Comparison of ENCODE assay signal across 25 mouse cellular contexts in the genomic region with DNA sequence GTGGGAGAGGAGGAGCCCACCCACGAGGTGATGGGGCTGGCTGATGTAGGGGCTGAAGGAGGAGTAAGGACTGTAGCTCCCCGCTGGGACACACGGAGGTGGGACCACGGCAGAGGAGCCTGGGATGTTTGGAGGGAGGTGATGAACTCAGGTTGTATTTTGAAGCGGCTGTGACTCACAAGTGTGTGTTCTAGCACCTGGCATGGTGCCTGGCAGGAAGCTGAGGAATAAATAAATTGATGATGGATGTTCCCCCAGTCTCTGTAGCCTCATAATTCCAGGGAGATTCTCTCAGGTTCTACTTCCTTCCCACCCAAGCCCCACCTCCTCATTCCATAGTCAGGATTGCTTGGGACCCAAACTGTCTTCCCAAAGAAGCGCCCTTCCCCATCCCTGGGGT. TPM values are rescaled to one million over a fixed set of nuclear protein-coding genes. Genes with fewer than 3 reads are reported as not detected.
DNase-seq lines count a peak whose midpoint lies in the region; ATAC-seq and TF ChIP-seq lines count a peak whose summit lies in the region.
"Had no signal": no experiment of that assay in that cellular context is flagged by ENCODE, and none has a peak within 500 bp of the region (broad histone marks: within the 10 kb centered on the region; RNA-seq: fewer than 3 reads in every experiment).

No protein-coding gene starts in this region.

- intact Hi-C loops in heart, adult 2 months (cut with DNase I) = no loop called here
- intact Hi-C loops in gastrocnemius, postnatal 14 days (cut with DNase I; ENCODE audit: low total_unique reads) = no loop called here
- intact Hi-C loops in gastrocnemius, adult 2 months (cut with DNase I) = no loop called here

- no peak for TF ChIP-seq POLR2A in heart, adult 2 months (IDR thresholded peaks at IDR 0.05; ENCODE audit: insufficient read depth, low read depth, low read length)

- no peak overlapping the region for H3K27ac ChIP-seq in lung, embryonic 16.5 days (ENCODE audit: low read length)
- H3K27ac ChIP-seq in intestine, postnatal 0 days (ENCODE audit: low read depth, low read length) = peak overlapping the region; percentile 95
- no peak overlapping the region for H3K27ac ChIP-seq in heart, adult 2 months
- no peak overlapping the region for H3K27ac ChIP-seq in gastrocnemius, adult 2 months
- H3K27ac ChIP-seq: embryonic facial prominence, embryonic 15.5 days; hindbrain, embryonic 10.5 days; hindbrain, embryonic 15.5 days had no signal

- no peaks in the 10 kb centered on the region for H3K79me2 ChIP-seq in heart, adult 2 months (replicated peaks; ENCODE audit: control insufficient read depth, insufficient read depth, low read length)

- no peak for TF ChIP-seq EP300 in heart, adult 2 months (IDR thresholded peaks at IDR 0.05; ENCODE audit: insufficient read depth, low read depth, low read length)

- no peak for TF ChIP-seq CTCF in intestine, postnatal 0 days (IDR thresholded peaks at IDR 0.05; ENCODE audit: low read depth)
- no peak for TF ChIP-seq CTCF in heart, adult 2 months (IDR thresholded peaks at IDR 0.05)
- no peak for TF ChIP-seq CTCF in gastrocnemius, adult 2 months (IDR thresholded peaks at IDR 0.05)

- no peak overlapping the region for H3K4me2 ChIP-seq in lung, embryonic 16.5 days (ENCODE audit: low read depth, low read length)
- H3K4me2 ChIP-seq in intestine, postnatal 0 days (replicated peaks; ENCODE audit: low read depth) = peak overlapping the region; percentile 70
- H3K4me2 ChIP-seq: embryonic facial prominence, embryonic 15.5 days; heart, embryonic 12.5 days; hindbrain, embryonic 15.5 days had no signal

- no peaks in the 10 kb centered on the region for H3K27me3 ChIP-seq in lung, embryonic 16.5 days (ENCODE audit: control insufficient read depth, insufficient read depth, low read depth, low read length)
- no peaks in the 10 kb centered on the region for H3K27me3 ChIP-seq in intestine, postnatal 0 days (replicated peaks; ENCODE audit: control insufficient read depth, insufficient read depth, low read length)
- no peaks in the 10 kb centered on the region for H3K27me3 ChIP-seq in heart, adult 2 months (ENCODE audit: control insufficient read depth, insufficient read depth, low read length)
- H3K27me3 ChIP-seq: embryonic facial prominence, embryonic 15.5 days; heart, embryonic 12.5 days; hindbrain, embryonic 15.5 days had no signal

- no peak for DNase-seq in lung, postnatal 25 days (ENCODE audit: low spot score)
- peak; percentile 66 for DNase-seq in 3T3-L1 (ENCODE audit: low read depth, low spot score)
- DNase-seq in NIH3T3 (ENCODE audit: low read depth) = peak; percentile 72
- DNase-seq in heart, adult 2 months = no peak
- no peak for DNase-seq in gastrocnemius, postnatal 14 days
- no peak for DNase-seq in gastrocnemius, adult 2 months
- DNase-seq: adrenal gland, postnatal 25 days; B cell, adult 2 months; cerebellum, adult 2 months; cerebellum, postnatal 10 days; gastrocnemius, postnatal 10 days had no signal

- H3K9me3 ChIP-seq in lung, embryonic 16.5 days (ENCODE audit: control insufficient read depth, low read length) = no peaks in the 10 kb centered on the region
- H3K9me3 ChIP-seq in intestine, postnatal 0 days (ENCODE audit: control insufficient read depth) = no peaks in the 10 kb centered on the region
- H3K9me3 ChIP-seq: embryonic facial prominence, embryonic 15.5 days; forebrain, embryonic 10.5 days; G1E; heart, embryonic 12.5 days; hindbrain, embryonic 10.5 days; hindbrain, embryonic 15.5 days had no signal

- no peak overlapping the region for H3K9ac ChIP-seq in lung, embryonic 16.5 days (ENCODE audit: low read length)
- peak overlapping the region; percentile 45 for H3K9ac ChIP-seq in intestine, postnatal 0 days (ENCODE audit: low read depth, low read length)
- no peak overlapping the region for H3K9ac ChIP-seq in heart, adult 2 months (ENCODE audit: low read depth, low read length)
- H3K9ac ChIP-seq: embryonic facial prominence, embryonic 15.5 days; heart, embryonic 12.5 days; hindbrain, embryonic 15.5 days had no signal

- H3K4me3 ChIP-seq in lung, embryonic 16.5 days (ENCODE audit: low read length) = no peak overlapping the region
- H3K4me3 ChIP-seq in intestine, postnatal 0 days (ENCODE audit: low read depth, low read length) = no peak overlapping the region
- H3K4me3 ChIP-seq in heart, adult 2 months = no peak overlapping the region
- H3K4me3 ChIP-seq in gastrocnemius, adult 2 months = no peak overlapping the region
- H3K4me3 ChIP-seq: embryonic facial prominence, embryonic 15.5 days; erythroblast, embryonic 14.5 days; forebrain, embryonic 10.5 days; heart, embryonic 12.5 days; hindbrain, embryonic 10.5 days; hindbrain, embryonic 15.5 days had no signal

- 45% methylated on average over 6 of the region's 6 CpGs for WGBS in lung, embryonic 16.5 days
- WGBS in intestine, postnatal 0 days = 35% methylated on average over 6 of the region's 6 CpGs
- whole genome bisulfite sequencing in heart, adult 2 months = 60% methylated on average over 6 of the region's 6 CpGs

- H3K4me1 ChIP-seq in lung, embryonic 16.5 days (replicated peaks; ENCODE audit: control insufficient read depth, insufficient read depth, low read length) = no peaks in the 10 kb centered on the region
- H3K4me1 ChIP-seq in intestine, postnatal 0 days (replicated peaks; ENCODE audit: control insufficient read depth, insufficient read depth, low read length) = peaks cover 20% of the 10 kb centered on the region
- peaks cover 4% of the 10 kb centered on the region for H3K4me1 ChIP-seq in heart, adult 2 months (ENCODE audit: control insufficient read depth, insufficient read depth, low read length)
- H3K4me1 ChIP-seq: embryonic facial prominence, embryonic 15.5 days; forebrain, embryonic 10.5 days; hindbrain, embryonic 10.5 days; hindbrain, embryonic 15.5 days had no signal

- no peaks in the 10 kb centered on the region for H3K36me3 ChIP-seq in lung, embryonic 16.5 days (ENCODE audit: control insufficient read depth, insufficient read depth, low read length)
- peaks cover 6% of the 10 kb centered on the region for H3K36me3 ChIP-seq in intestine, postnatal 0 days (ENCODE audit: control insufficient read depth, insufficient read depth)
- H3K36me3 ChIP-seq in heart, adult 2 months (ENCODE audit: control insufficient read depth, insufficient read depth, low read length) = no peaks in the 10 kb centered on the region
- H3K36me3 ChIP-seq: embryonic facial prominence, embryonic 15.5 days; forebrain, embryonic 10.5 days; G1E; heart, embryonic 12.5 days; hindbrain, embryonic 10.5 days; hindbrain, embryonic 15.5 days had no signal

- 0 out of 2 replicates have a peak, but pooled peaks have one; percentile 7 for ATAC-seq in lung, embryonic 16.5 days (ENCODE audit: low read depth)
- no peak for ATAC-seq in intestine, postnatal 0 days
- ATAC-seq: CD4-positive, CD25-positive, alpha-beta regulatory T cell, adult 4 months; forebrain, embryonic 14.5 days had no signal

RNA-seq across cellular contexts. Expression of a gene that starts 1.8 kb away (rescaled TPM):
- polyA plus RNA-seq in lung, embryonic 16.5 days (2015; fragmentation: Nextera tagmentation; extraction: Ambion mirVana) = not detected in 2 replicates
- 475 and 488 TPM in 2 replicates for polyA plus RNA-seq in intestine, postnatal 0 days (2015; fragmentation: Nextera tagmentation; extraction: Ambion mirVana)
- total RNA-seq in heart, adult 2 months (2021) = not detected
- polyA plus RNA-seq in heart, adult 2 months (2012; rRNA removed) = not detected in 2 replicates
- not detected for total RNA-seq in gastrocnemius, postnatal 14 days (2021)
- total RNA-seq in gastrocnemius, adult 2 months (2021) = not detected
- total RNA-seq: adrenal gland, postnatal 25 days; G1E; gastrocnemius, postnatal 10 days; heart, adult 8-10 months; heart, postnatal 25 days had no signal
- polyA plus RNA-seq: CD4-positive, CD25-positive, alpha-beta regulatory T cell, adult 4 months; embryonic facial prominence, embryonic 11.5 days; embryonic facial prominence, embryonic 15.5 days; erythroblast, embryonic 14.5 days; forebrain, embryonic 10.5 days; forebrain, embryonic 14.5 days; G1E; hindbrain, embryonic 10.5 days; hindbrain, embryonic 15.5 days had no signal

RNA-seq across cellular contexts. Expression of a gene that starts 20.4 kb away (rescaled TPM):
- 106 and 109 TPM in 2 replicates for polyA plus RNA-seq in lung, embryonic 16.5 days (2015; fragmentation: Nextera tagmentation; extraction: Ambion mirVana)
- polyA plus RNA-seq in intestine, postnatal 0 days (2015; fragmentation: Nextera tagmentation; extraction: Ambion mirVana) = 157 and 172 TPM in 2 replicates
- total RNA-seq in heart, adult 2 months (2021) = 10 to 100 TPM; 45.7 to 53.4 TPM
- polyA plus RNA-seq in heart, adult 2 months (2012; rRNA removed) = 59.5 and 104 TPM in 2 replicates
- 10 to 100 TPM; 58.5 to 60.1 TPM for total RNA-seq in gastrocnemius, postnatal 14 days (2021)
- 10 to 100 TPM; 74.7 to 87.2 TPM for total RNA-seq in gastrocnemius, adult 2 months (2021)
- total RNA-seq: G1E had no signal
- polyA plus RNA-seq: G1E had no signal

RNA-seq across cellular contexts. Expression of a gene that starts 56.4 kb away (rescaled TPM):
- polyA plus RNA-seq in lung, embryonic 16.5 days (2015; fragmentation: Nextera tagmentation; extraction: Ambion mirVana) = 11.0 and 12.3 TPM in 2 replicates
- polyA plus RNA-seq in intestine, postnatal 0 days (2015; fragmentation: Nextera tagmentation; extraction: Ambion mirVana) = 13.0 TPM in 2 replicates
- 10 to 100 TPM; 80.5 to 95.0 TPM for total RNA-seq in heart, adult 2 months (2021)
- polyA plus RNA-seq in heart, adult 2 months (2012; rRNA removed) = 70.4 and 119 TPM in 2 replicates
- 10 to 100 TPM; 14.4 to 15.3 TPM for total RNA-seq in gastrocnemius, postnatal 14 days (2021)
- total RNA-seq in gastrocnemius, adult 2 months (2021) = 10 to 100 TPM in 1 of 2 experiments, 1 to 10 TPM in 1; 9.5 to 25.7 TPM
- total RNA-seq: G1E had no signal
- polyA plus RNA-seq: erythroblast, embryonic 14.5 days; G1E had no signal

Comparison
In these comparisons a context has a peak if more than half of its experiments do, and no peak if none do; other contexts are left out.
1. DNase-seq: peak in 3T3-L1 (single experiment) and NIH3T3 (single experiment); none in lung, postnatal 25 days (single experiment), heart, adult 2 months (0 of 2), gastrocnemius, postnatal 14 days (single experiment) and gastrocnemius, adult 2 months (single experiment).